Mouse (Mus musculus) G1E (cell line): ENCODE data around the gene Crtc1.

ENCODE experiments used
- CTCF ChIP-seq: IDR thresholded peaks from 2 replicates; pipeline ENCODE4 v1.5.1; 2012; ENCODE audit warnings: low read depth, low read length, inconsistent platforms, mixed read lengths
- TAL1 ChIP-seq: conservative IDR thresholded peaks from 2 replicates; pipeline ENCODE4 v1.6.1; 2012; ENCODE audit warnings: low read depth, low read length, inconsistent platforms, mixed read lengths

DNA sequence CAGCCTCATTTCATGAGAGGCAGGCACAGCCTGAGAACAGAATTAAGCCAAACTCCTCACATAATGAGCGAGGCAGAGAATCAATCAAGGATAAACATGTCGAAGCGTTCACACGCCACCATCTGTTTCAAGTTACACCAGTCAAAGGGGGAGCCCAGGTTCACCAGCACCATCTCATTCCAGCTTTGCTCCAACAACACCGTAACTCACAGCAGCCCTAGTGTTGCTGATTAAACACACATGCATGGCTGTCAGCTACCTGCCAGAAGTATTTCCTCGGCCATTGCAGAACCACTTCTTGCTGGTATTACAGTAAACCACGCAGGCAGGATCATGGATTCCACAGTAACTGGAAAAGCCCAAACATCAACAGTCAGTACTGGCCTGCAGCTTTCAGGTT lies 96.3 kb downstream of the Crtc1 start:
- TF ChIP-seq CTCF (no peak), TAL1 (no peak)
